Mouse (Mus musculus): ENCODE measurements at regions not wholly inside any gene's neighbourhood (a gene's known extent, or its start where the extent isn't known, plus 50 kb on each side); places are given as distances from the start of the nearest gene placed in this dataset.

DNA sequence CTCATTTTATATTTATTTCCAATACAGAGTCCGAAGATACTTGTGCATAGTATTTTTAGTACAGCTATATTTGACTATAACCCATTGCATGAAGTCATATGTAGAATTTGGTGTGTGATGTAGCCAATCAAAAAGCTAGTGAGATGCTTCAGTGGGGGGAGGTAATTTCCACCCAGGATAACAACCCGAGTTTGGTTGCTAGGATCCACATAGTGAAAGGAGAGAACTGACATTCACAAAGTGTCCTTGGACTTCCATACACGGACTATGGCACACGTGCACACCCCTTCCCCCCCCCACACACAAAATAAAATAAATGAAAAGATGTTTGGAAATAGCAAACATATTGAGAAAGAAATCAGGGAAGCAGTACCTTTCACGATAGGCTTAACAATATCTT, 137.2 kb downstream of the Gm815 start:
- TF ChIP-seq CTCF (IDR thresholded peaks at IDR 0.05; ENCODE audit: borderline replicate concordance, extremely low read depth, insufficient read depth, insufficient read length) (no peak), POLR2A (IDR thresholded peaks at IDR 0.05; ENCODE audit: borderline replicate concordance, extremely low read depth, insufficient read depth, insufficient read length, poor library complexity, severe bottlenecking) (no peak)

All from brain, embryonic 14.5 days (tissue).